In the genomic region with DNA sequence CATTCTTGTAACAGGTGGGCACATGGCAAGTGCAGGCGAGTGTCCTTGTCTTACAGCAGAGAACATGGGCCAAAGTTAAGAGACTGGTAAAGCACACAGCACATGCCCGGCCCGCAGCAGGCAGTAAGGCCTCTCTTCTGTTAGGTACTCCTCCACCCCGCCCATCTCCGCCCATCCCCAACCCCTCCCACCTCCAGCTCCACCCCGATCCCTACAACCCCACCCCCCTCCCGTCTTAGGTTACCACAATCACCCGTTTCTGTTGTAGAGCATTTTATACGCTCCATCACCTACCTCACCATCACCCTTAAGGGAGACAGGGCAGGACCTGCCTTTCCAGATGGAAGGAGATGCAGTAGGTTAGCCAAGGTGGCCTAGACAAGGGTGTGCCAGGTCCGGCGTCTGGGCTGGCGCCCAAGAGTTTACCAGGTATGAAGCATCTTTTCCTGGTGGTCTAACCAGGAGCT, we compare ENCODE assay signal across 7 mouse cellular contexts. TPM values are rescaled to one million over a fixed set of nuclear protein-coding genes. Genes with fewer than 3 reads are reported as not detected.
DNase-seq lines count a peak whose midpoint lies in the region; ATAC-seq and TF ChIP-seq lines count a peak whose summit lies in the region.

Opn1sw (minus strand) TSS at position 417 of the 467 bp plus-strand sequence.

- H3K27me3 ChIP-seq in heart, postnatal 0 days (ENCODE audit: control insufficient read depth, insufficient read depth, low read length): no peaks in the 10 kb centered on the region
- H3K27me3 ChIP-seq in limb, embryonic 15.5 days: no peaks in the 10 kb centered on the region

- H3K4me3 ChIP-seq in heart, postnatal 0 days (ENCODE audit: low read depth, low read length): peak within 1 kb of the TSS; percentile 25
- peak within 1 kb of the TSS; percentile 42 for H3K4me3 ChIP-seq in limb, embryonic 15.5 days

- peak within 1 kb of the TSS; percentile 41 for H3K4me2 ChIP-seq in heart, postnatal 0 days (ENCODE audit: low read depth, low read length)
- H3K4me2 ChIP-seq in limb, embryonic 15.5 days: peak within 1 kb of the TSS; percentile 50

- H3K9me3 ChIP-seq in heart, postnatal 0 days (replicated peaks; ENCODE audit: control insufficient read depth, low read length): no peaks in the 10 kb centered on the region
- no peaks in the 10 kb centered on the region for H3K9me3 ChIP-seq in limb, embryonic 15.5 days

- H3K4me1 ChIP-seq in heart, postnatal 0 days (ENCODE audit: control insufficient read depth, insufficient read depth): peaks cover 15% of the 10 kb centered on the region
- peaks cover 23% of the 10 kb centered on the region for H3K4me1 ChIP-seq in limb, embryonic 15.5 days

- 5% methylated on average over 12 of the region's 12 CpGs for WGBS in heart, postnatal 0 days
- WGBS in limb, embryonic 15.5 days: 2% methylated on average over 12 of the region's 12 CpGs

- peak; percentile 14 for DNase-seq in thymus, postnatal 14 days
- no peak for DNase-seq in thymus, adult 18-20 months
- peak; percentile 56 for DNase-seq in embryo, embryonic 10 days (ENCODE audit: low spot score)
- DNase-seq in heart, postnatal 0 days (ENCODE audit: low spot score): peak; percentile 43
- peak; percentile 13 for DNase-seq in skeletal muscle tissue, adult 2 months (ENCODE audit: low read depth, low spot score)
- no peak for DNase-seq in cerebellum, adult 8-10 months

- TF ChIP-seq EP300 in heart, postnatal 0 days (IDR thresholded peaks at IDR 0.05; ENCODE audit: low read depth): no peak

- TF ChIP-seq CTCF in heart, postnatal 0 days (IDR thresholded peaks at IDR 0.05; ENCODE audit: low read depth): no peak

- H3K9ac ChIP-seq in heart, postnatal 0 days (replicated peaks; ENCODE audit: low read depth, low read length): no peak within 1 kb of the TSS; the same call in 1 of the 2 replicates
- H3K9ac ChIP-seq in limb, embryonic 15.5 days: no peak within 1 kb of the TSS

- H3K27ac ChIP-seq in heart, postnatal 0 days (ENCODE audit: low read depth): peak within 1 kb of the TSS; percentile 4; the same call in 1 of the 2 replicates
- H3K27ac ChIP-seq in limb, embryonic 15.5 days: peak within 1 kb of the TSS; percentile 81

- H3K36me3 ChIP-seq in heart, postnatal 0 days (replicated peaks; ENCODE audit: control insufficient read depth, insufficient read depth, low read length): no peaks in the 10 kb centered on the region
- no peaks in the 10 kb centered on the region for H3K36me3 ChIP-seq in limb, embryonic 15.5 days

- peak; percentile 70 for ATAC-seq in heart, postnatal 0 days (ENCODE audit: insufficient read depth, low read depth)
- ATAC-seq in limb, embryonic 15.5 days (ENCODE audit: insufficient number of reproducible peaks, low FRiP score, low TSS enrichment, low read depth): peak; percentile 60

RNA-seq across cellular contexts. Expression of gene Opn1sw, which starts in this region (rescaled TPM):
- 15.1 TPM in 1 of 2 replicates, not detected in the other for total RNA-seq in heart, postnatal 0 days (2014; rRNA removed; ENCODE audit: low replicate concordance)
- polyA plus RNA-seq in heart, postnatal 0 days (2015; fragmentation: Nextera tagmentation; extraction: Ambion mirVana): 0.12 and 0.40 TPM in 2 replicates
- 1.1 and 1.3 TPM in 2 replicates for polyA plus RNA-seq in limb, embryonic 15.5 days (2015; fragmentation: Nextera tagmentation; extraction: Ambion mirVana)

Comparison
In these comparisons a context has a peak if more than half of its experiments do, and no peak if none do; other contexts are left out.
1. DNase-seq: peak in thymus, postnatal 14 days (single experiment), embryo, embryonic 10 days (single experiment), heart, postnatal 0 days (single experiment) and skeletal muscle tissue, adult 2 months (single experiment); none in thymus, adult 18-20 months (0 of 2) and cerebellum, adult 8-10 months (single experiment).